Mouse (Mus musculus) stomach, embryonic 16.5 days (tissue): ENCODE measurements at regions not wholly inside any gene's neighbourhood (a gene's known extent, or its start where the extent isn't known, plus 50 kb on each side); places are given as distances from the start of the nearest gene placed in this dataset.

Experiments
- ATAC-seq: fragments of 200-750 bp; cut with Nextera tagmentation; 2 replicates; pipeline ENCODE4 v1.8.0; 2017; ENCODE audit warnings: moderate number of reproducible peaks, moderate TSS enrichment; ENCODE audit not compliant: insufficient read depth, low FRiP score
- H3K27ac ChIP-seq: fragments of 300-500 bp; sonication (generic); 2 replicates; pipeline ENCODE4 v1.5.1; 2014; ENCODE audit warnings: low read length
- H3K27me3 ChIP-seq: fragments of 300-500 bp; sonication (generic); 2 replicates; pipeline ENCODE4 v1.6.1; 2014; ENCODE audit warnings: low read length, control low read depth, mixed read lengths; ENCODE audit not compliant: control insufficient read depth, insufficient read depth
- H3K36me3 ChIP-seq: fragments of 300-500 bp; sonication (generic); 2 replicates; pipeline ENCODE4 v1.6.1; 2014; ENCODE audit warnings: low read length; ENCODE audit not compliant: control insufficient read depth, insufficient read depth
- H3K4me1 ChIP-seq: fragments of 300-500 bp; sonication (generic); 2 replicates; pipeline ENCODE4 v1.6.1; 2014; ENCODE audit warnings: low read length, control low read depth, mixed read lengths; ENCODE audit not compliant: control insufficient read depth, insufficient read depth
- H3K4me2 ChIP-seq: fragments of 300-500 bp; sonication (generic); 2 replicates; pipeline ENCODE4 v1.6.1; 2014; ENCODE audit warnings: low read depth, low read length, mixed read lengths
- H3K4me3 ChIP-seq: fragments of 300-500 bp; sonication (generic); replicated peaks from 2 replicates; pipeline ENCODE4 v1.5.1; 2014; ENCODE audit warnings: mild to moderate bottlenecking, low read length
- H3K9ac ChIP-seq: fragments of 300-500 bp; sonication (generic); 2 replicates; pipeline ENCODE4 v1.6.1; 2014; ENCODE audit warnings: low read length
- H3K9me3 ChIP-seq: fragments of 300-500 bp; sonication (generic); replicated peaks from 2 replicates; pipeline ENCODE4 v1.6.1; 2016; ENCODE audit warnings: low read length, control low read depth; ENCODE audit not compliant: control insufficient read depth
- WGBS: fragments of 180-500 bp; shearing (Covaris S2); extraction: QIAGEN DNeasy Blood & Tissue Kit; methylation state at CpG from one replicate; pipeline ENCODE4 v1.1.7; 2014; 5-methylcytosine and 5-hydroxymethylcytosine counted together

DNA sequence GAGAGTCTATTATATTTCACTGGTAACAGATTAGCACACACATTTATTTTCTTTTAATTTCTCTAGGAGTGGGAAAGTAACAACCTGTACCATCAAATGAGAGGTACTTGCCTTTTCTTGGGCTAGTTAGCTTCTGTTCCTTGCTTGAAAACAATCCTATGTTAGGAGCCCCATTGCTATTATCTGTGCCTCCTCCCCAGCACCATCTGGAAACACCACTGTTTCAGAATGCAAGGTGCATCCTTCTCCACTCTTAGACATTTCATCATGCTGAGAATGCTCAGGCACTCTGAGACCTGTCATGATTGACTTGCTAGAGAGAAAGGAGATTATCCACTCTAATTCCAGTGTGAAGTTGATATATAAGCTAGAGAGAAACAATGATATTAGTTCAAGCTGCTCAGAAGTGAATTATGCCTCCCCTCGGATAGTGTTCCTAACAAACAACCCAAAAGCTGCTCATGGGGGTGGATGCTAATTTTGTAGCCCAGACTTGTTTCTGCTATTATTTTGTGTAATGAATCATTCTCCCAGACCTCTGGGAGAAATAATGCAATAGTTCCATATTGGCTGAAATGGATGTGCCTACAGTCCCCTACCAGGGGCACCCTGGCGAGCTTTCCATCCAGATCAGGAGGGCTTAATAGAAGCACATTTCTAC lies 119.0 kb upstream of the Cttnbp2 start:
- H3K9ac ChIP-seq = no peak overlapping the region
- 85% methylated on average over 2 of the region's 2 CpGs for WGBS
- H3K36me3 ChIP-seq = no peaks in the 10 kb centered on the region
- no peak overlapping the region for H3K4me2 ChIP-seq
- ATAC-seq = no peak
- no peak overlapping the region for H3K27ac ChIP-seq
- H3K9me3 ChIP-seq = no peaks in the 10 kb centered on the region
- no peak overlapping the region for H3K4me3 ChIP-seq
- H3K4me1 ChIP-seq = no peaks in the 10 kb centered on the region
- no peaks in the 10 kb centered on the region for H3K27me3 ChIP-seq

DNA sequence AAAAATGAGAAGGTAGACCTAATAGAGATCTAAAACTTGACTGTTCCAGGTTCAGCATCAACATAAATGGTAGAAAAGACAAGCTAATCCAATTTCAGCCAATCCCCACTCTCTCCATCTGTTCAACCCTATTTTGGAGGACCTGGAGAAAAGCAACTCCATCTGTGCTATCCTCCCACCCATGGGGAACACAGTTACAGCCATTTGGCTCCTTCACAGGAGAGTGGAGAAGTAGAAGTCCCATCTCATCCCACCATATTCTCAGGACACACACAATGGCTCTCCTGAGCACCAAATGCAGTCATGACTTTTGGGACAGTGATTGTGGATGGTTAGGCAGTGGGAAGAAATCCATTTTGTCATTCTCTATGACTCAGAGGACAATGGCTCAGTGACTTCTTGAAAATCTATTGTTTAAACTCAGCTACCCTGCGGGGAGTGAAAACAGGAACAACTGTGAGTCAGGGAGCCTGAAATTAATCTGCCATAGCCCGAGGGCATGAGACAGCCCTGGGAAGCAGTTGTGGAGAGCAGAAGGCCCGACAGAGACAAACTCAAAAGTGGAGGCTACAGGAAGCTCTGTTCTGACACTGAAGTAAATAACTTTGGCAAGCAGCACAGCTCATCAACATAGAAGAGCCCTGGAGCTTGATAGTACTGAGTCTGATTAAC lies 125.2 kb upstream of the Cttnbp2 start:
- Histone ChIP-seq H3K27me3 (no peaks in the 10 kb centered on the region), H3K27ac (no peak overlapping the region), H3K4me3 (no peak overlapping the region), H3K4me2 (no peak overlapping the region), H3K9me3 (no peaks in the 10 kb centered on the region), H3K36me3 (no peaks in the 10 kb centered on the region), H3K9ac (no peak overlapping the region), H3K4me1 (no peaks in the 10 kb centered on the region)
- no peak for ATAC-seq
- WGBS = 35% methylated on average over 3 of the region's 3 CpGs

DNA sequence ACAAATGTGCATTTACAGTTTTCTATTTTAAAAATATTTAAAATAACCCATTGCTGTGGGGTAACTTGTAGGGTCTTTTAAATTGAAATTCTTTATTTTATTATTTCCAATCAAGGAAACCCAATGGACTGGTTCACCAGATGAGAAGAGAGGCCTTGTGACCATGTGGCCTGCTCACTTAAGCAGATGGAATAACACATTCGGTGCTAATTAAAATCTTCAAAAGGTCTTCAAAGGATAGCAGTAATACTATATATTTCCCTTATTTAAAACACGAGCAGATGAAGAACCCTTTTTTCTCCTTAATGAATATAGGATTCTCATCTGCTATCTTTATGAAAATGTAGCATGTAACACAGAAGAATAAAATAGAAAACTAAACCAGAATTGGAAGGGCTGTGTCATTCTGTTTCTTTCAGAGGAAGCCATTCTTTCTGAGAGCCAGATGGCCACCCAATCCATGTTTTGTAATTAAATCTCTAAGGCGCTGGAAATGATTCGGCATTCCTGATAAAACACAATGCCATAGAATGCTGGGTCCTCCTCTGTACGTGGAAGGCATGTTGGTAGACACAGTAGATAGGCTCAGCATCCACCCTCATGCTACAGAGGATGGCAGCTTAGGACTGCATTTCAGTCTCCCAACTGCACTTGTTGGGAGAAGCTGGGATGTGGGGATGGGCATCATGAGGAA lies 134.4 kb upstream of the Cttnbp2 start:
- no peaks in the 10 kb centered on the region for H3K36me3 ChIP-seq
- H3K4me2 ChIP-seq = no peak overlapping the region
- no peaks in the 10 kb centered on the region for H3K4me1 ChIP-seq
- no peak overlapping the region for H3K9ac ChIP-seq
- 84% methylated on average over 5 of the region's 5 CpGs for WGBS
- no peaks in the 10 kb centered on the region for H3K27me3 ChIP-seq
- H3K27ac ChIP-seq = no peak overlapping the region
- no peaks in the 10 kb centered on the region for H3K9me3 ChIP-seq
- ATAC-seq = no peak
- no peak overlapping the region for H3K4me3 ChIP-seq

DNA sequence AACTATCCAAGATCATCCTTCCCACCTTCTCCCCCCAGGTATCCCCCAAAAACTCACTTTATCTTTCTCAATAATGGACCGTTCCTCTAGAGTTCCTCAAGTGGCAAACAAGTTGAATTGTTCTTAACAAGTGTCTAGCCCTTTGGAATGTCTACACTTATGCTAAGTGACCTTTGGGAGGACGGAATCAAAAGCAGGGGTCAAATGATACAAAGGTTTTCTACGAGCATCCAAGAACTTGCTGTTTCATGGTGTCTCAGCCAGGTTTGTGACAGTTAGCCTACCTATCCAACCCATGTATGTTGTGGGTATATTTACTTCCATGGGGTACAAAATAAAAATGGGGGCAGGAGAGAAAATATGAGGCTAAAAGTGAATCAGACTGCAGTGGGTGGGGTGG lies 136.7 kb upstream of the Cttnbp2 start:
- H3K36me3 ChIP-seq = no peaks in the 10 kb centered on the region
- no peak overlapping the region for H3K4me2 ChIP-seq
- no peaks in the 10 kb centered on the region for H3K4me1 ChIP-seq
- no peak overlapping the region for H3K27ac ChIP-seq
- H3K4me3 ChIP-seq = no peak overlapping the region
- no peak for ATAC-seq
- WGBS = 85% methylated on average over 3 of the region's 3 CpGs
- H3K27me3 ChIP-seq = no peaks in the 10 kb centered on the region
- H3K9ac ChIP-seq = no peak overlapping the region
- no peaks in the 10 kb centered on the region for H3K9me3 ChIP-seq

DNA sequence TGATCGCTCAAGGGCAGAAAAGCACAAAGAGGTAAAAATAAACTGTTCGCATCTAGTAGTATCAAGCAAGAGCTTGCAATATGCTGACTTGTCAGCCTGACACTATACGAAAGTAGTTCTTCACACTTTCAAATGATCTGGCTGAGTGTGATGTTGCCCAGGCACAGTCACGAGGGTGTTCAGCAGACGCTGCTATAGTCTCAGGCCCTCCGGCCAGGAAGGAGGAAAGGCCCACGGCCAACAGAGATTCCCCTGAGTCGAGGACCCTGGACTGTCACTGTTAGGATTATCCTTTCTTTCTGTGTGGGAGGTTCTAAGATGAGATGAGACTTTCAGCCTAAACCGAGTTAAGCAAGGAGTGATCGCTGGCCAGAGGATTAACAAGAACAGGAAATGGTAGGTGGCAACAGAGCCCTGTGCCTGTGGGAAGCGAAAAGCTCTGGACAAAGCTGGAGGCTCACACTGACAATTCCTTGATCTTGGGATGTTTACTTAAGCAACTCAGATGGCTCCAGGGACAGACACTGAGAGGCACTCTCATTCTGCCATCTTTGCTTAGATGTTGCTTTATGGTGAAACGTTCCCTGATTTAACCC lies 137.5 kb upstream of the Cttnbp2 start:
- H3K4me2 ChIP-seq = no peak overlapping the region
- H3K36me3 ChIP-seq = no peaks in the 10 kb centered on the region
- 58% methylated on average over 12 of the region's 12 CpGs for WGBS
- H3K9me3 ChIP-seq = no peaks in the 10 kb centered on the region
- no peaks in the 10 kb centered on the region for H3K4me1 ChIP-seq
- H3K27ac ChIP-seq = no peak overlapping the region
- no peak overlapping the region for H3K4me3 ChIP-seq
- ATAC-seq = no peak
- H3K27me3 ChIP-seq = no peaks in the 10 kb centered on the region
- H3K9ac ChIP-seq = no peak overlapping the region

DNA sequence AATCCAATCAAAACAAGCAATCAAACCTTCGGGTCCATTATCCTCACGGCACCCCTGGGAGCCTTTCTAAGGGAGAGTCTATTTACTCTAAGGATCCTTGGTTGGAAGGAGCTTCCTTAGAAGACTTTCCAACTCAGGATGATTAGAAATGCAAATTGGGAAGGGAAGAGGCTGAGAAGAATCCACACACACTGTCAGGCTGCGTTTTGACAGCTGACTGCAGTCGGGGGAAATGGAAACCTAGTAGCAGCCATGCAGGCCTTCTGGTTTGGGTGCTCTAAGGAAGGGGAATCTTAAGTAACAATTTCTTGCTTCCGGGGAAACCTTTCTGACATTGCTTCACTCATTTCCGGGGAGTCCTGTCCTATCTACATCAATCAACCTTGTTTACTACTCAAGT lies 139.6 kb upstream of the Cttnbp2 start:
- H3K4me2 ChIP-seq = no peak overlapping the region

DNA sequence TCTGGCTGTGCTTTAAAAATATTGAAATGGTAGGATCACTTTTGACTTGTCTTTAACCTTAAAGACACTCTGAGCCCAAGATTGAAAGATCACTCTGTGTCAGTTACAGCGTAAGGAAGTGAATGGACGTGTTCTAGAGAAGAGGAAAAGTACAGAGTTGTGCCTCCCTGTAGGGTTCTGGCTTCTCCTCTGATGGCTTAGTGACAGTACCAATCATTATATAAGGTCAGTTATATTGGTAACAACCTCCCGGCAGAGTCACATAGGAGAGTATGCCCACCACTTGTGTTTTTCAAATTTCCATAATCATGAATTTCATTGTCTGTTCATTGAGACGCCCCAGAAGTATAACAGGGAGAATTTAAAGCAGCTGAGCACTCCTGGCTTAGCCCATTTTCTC lies 141.6 kb upstream of the Cttnbp2 start:
- H3K4me2 ChIP-seq = no peak overlapping the region
- no peaks in the 10 kb centered on the region for H3K9me3 ChIP-seq
- ATAC-seq = no peak
- WGBS = 82% methylated on average over 4 of the region's 4 CpGs
- H3K4me3 ChIP-seq = no peak overlapping the region
- no peaks in the 10 kb centered on the region for H3K4me1 ChIP-seq
- H3K9ac ChIP-seq = no peak overlapping the region
- no peaks in the 10 kb centered on the region for H3K36me3 ChIP-seq
- H3K27ac ChIP-seq = no peak overlapping the region
- no peaks in the 10 kb centered on the region for H3K27me3 ChIP-seq

More for the DNA sequence above, 139.6 kb upstream of the Cttnbp2 start:
- WGBS = 48% methylated on average over 6 of the region's 6 CpGs
- Histone ChIP-seq H3K9me3 (no peaks in the 10 kb centered on the region), H3K4me1 (no peaks in the 10 kb centered on the region), H3K36me3 (no peaks in the 10 kb centered on the region), H3K9ac (no peak overlapping the region), H3K27me3 (no peaks in the 10 kb centered on the region), H3K27ac (no peak overlapping the region), H3K4me3 (no peak overlapping the region)
- no peak for ATAC-seq

DNA sequence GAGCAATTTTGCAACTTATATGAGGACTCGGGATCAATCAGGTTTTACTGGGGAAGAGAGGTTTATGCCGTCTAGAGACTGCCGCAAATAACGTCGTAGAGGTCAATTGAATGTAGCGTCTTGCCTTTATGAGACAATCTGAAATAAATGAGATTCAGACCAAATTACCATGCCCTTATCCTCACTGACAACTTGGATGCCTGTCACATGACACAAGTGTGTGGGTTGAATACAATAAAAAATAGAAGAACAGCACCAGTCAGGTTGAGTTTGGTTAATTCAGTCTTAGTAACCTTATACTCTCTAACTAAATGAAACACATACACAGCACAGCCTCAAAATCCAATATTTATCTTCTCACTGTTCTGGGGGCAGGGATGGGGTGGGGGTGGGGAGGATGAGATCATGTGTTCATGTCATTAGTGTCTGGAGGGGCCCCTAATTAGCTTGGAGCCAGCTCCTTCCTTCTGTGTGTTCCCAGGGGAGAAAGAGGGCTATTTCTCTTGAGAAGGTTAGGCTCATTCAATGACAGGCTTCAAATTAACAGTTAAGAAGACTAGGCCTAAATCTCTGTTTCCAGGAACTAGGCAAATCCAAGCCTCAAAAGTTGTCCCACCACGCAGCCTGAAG lies 142.2 kb upstream of the Cttnbp2 start:
- H3K9me3 ChIP-seq = no peaks in the 10 kb centered on the region
- H3K9ac ChIP-seq = no peak overlapping the region
- H3K4me3 ChIP-seq = no peak overlapping the region
- no peak overlapping the region for H3K4me2 ChIP-seq
- no peak overlapping the region for H3K27ac ChIP-seq
- H3K27me3 ChIP-seq = no peaks in the 10 kb centered on the region
- WGBS = 88% methylated on average over 7 of the region's 7 CpGs
- no peaks in the 10 kb centered on the region for H3K4me1 ChIP-seq
- ATAC-seq = no peak
- no peaks in the 10 kb centered on the region for H3K36me3 ChIP-seq

DNA sequence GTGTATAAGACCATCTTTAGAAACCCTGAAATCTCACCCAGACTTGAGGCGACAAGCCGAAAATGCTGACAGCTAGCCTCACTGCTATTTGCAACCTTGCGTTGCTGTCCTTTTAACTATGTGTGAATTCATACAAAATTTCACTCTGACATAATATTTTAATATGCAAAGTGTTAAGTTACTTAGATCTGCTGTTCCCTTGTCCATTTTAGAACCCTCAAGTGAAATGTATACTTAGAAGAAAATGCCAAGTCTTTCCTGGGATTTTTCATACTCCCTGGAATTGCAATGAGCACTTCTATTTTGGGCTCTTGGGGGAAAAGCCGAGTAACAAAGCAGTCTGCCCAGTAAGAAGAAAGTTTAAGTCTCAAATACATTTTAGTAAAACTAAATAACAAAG lies 150.0 kb upstream of the Cttnbp2 start:
- no peaks in the 10 kb centered on the region for H3K4me1 ChIP-seq
- no peaks in the 10 kb centered on the region for H3K9me3 ChIP-seq
- no peak overlapping the region for H3K9ac ChIP-seq
- no peaks in the 10 kb centered on the region for H3K36me3 ChIP-seq
- no peak overlapping the region for H3K4me2 ChIP-seq
- H3K27ac ChIP-seq = no peak overlapping the region
- ATAC-seq = no peak
- 85% methylated on average over 4 of the region's 4 CpGs for WGBS
- H3K27me3 ChIP-seq = no peaks in the 10 kb centered on the region
- no peak overlapping the region for H3K4me3 ChIP-seq
